Mouse (Mus musculus) CD4-positive naive resting alpha-beta T cell, adult 57 days (primary cell): Measurements from ENCODE around the gene Nfasc. TPM values are rescaled to one million over a fixed set of nuclear protein-coding genes. Genes with fewer than 3 reads are reported as not detected.

Experiments
- total RNA-seq: library from RNA; stranded (reverse); gene quantifications from one replicate; pipeline ENCODE4 v1.2.4, GENCODE M21; 2023

Nfasc gene
- not detected for total RNA-seq

DNA sequence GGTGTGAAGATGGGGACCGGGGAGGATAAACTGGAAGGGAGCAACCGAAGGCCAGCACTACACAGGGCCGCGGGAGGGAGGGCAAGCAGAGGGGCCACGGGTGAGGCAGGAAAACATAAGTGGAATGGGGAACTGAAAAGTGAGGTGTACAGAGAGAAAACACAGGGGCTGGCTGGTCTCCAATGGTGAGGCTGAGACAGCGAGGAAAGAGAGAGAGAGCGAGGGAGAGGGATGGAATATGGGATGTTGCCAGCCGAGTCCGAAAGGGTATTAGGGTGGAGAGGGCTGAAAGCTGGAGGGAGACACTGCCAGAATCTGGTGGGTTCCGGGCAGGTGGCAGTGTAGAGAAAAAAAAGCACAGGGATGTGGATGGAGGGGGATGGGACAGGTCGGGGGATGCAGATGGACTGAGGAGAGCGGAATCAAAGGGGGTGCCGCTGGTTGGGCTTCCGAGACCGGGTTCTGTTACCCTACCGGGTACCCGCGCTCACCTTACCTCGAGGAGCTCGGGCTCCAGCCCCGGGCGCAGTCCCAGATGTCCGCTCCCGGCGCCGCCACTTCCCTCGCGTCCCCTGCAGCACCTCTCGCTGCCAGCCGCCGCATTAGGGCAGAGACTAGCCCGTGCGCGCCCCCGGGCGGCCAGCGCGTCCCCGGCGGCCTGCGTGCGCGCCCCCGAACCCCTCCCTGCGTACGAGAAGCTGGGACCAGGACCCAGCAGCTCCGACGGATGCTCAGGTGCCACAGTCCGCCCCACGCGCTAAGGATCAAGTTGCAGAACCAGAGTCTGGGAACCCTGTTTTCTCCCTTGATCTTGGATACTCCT, at the start of gene Nfasc:
TSS of gene Nfasc (minus strand) at position 623 of the 823 bp plus-strand sequence.

DNA sequence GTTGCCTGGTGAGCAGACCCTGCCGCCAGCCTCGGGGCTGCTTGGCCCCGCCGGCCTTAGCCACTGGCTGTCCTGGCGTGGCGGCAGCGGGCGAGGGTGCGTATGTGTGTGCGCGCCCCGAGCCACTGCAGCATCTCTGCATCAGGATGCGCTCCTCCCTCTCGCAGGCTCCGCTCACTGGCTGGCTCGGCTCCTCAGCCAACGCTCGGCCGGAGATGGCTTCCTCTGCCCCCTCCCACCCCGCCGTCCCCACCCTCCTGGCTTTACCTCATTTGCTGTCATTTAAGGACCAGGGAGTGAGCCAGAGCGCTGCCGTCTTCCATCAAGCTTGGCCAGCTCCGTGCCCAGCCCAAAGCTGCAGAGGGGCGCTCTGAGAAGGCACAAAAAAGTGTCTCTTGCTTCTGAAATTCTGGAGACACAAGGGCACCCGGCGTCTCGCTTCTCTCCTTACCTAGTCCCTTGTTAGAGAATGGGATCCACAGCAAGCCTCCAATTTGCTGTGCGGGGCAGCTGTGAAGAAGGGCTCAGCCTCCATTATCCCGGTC, 198.8 kb downstream of the Nfasc start, which contains the start of gene Cntn2:
TSS of gene Cntn2 (minus strand) at position 495 of the 545 bp plus-strand sequence.

Other genes with a start within 250 kb of the Nfasc start
- gene Tmem81, start 235.6 kb downstream of the Nfasc start, total RNA-seq, result 10.2 TPM
- gene Cntn2, start 198.5 kb downstream of the Nfasc start, total RNA-seq, result 0.59 TPM
- not detected for gene Lrrn2, start 138.5 kb upstream of the Nfasc start, total RNA-seq